Mouse (Mus musculus) urinary bladder, postnatal 36 days (tissue): ENCODE measurements around the gene Kpnb1.
"Not testable (repeated sequence)": the region's sequence is repeated elsewhere in the genome, so short reads cannot be mapped to it uniquely, and the experiment has no call there.

Source experiments
- DNase-seq, 2 experiments: peaks; one replicate each; pipeline ENCODE4 v3.0.0; 2022; ENCODE audit warnings: low spot score in 2 of 2, mixed read lengths in 1 of 2

Kpnb1 gene

DNA sequence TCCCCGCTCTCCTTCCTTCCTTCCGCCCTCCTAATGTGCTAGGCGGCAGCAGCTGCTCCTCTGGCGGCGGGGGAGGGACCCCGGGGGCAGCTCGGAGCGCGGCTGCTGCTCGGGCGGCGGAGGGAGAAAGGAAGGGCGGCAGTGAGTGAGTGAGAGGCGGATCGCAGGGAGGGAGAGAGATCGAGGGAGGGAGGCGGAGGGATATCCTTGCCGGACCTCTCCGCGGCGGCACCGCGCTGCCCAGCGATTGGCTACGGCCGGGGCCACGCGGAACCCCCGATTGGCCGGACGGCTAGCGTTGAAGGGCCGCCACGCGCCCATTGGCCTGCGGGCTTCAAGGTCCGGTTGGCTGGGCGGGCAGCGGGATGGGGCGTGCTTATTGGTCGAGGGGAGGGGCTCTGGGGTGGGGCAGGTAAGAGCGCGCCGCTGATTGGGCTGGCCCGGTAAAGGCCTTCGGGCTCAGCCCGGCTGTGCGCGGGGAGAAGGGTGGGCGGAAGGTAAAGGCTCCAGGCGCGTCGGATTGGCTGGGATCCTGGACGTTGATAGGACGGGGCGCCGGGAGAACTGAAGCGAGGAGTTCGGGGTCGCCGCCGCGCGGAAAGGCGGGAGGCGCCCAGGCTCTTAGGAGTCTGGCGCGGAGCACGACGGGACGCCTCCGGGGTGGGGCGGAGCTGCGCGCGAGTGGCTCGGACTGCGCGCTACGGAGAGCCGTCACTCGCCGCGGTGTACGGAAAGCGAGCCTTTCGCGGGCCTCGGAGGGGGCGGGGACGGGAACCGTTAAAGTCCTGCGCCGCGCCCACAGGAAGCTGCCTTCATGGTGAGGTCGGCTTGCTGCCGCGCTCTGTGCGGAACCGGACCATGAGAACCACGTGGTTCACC, at the start of gene Kpnb1:
Gene Kpnb1 (minus strand): TSS at position 118 of the 879 bp plus-strand sequence.
- DNase-seq, result peak; percentile 93 to 99

DNA sequence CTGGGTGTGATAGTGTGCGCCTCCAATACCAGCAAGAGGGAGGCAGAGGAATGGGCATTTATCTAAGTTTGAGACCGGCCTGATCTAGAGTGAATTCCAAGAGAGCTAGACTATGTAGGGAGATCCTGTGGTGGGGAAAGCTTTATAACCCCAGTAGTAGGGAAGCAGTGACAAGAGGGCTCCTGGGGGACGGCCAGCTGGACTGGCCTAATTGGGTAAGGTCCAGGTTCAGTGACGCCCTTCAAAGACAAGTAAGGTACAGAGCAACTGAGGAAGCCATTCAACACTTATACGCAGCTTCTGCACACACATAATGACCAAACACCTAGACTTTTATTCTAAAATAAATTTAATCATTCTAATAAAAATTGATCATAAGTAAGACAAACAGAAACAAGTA, 44.8 kb upstream of the Kpnb1 start:
- peak in 1 of 2 experiments; percentile 10 for DNase-seq

GRCm38 (mm10) chr11:97229396-97229795, 41.7 kb upstream of the Kpnb1 start:
- DNase-seq, result no peak

DNA sequence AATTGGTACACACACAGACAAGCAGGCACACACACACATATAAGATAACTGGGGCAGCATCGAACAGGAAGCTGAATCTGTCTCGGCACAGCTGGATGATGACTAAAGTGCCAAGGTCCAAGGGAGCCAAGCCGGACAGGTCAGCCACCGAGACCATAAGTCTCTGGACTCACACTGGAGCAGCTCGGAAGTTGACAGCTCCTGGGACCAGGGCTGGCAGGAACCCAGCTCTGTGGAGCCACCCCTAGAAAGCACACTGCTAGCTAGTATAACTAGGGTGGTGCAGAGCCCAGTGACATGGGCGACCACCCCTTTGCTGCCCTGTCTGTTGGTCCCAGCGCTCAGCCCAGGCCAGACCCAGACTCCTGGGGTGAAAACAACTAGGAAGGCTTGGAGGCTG, 41.3 kb upstream of the Kpnb1 start:
- DNase-seq, result no peak

- no peak for DNase-seq
Observed at GRCm38 (mm10) chr11:97226131-97226530, 38.5 kb upstream of the Kpnb1 start.

DNA sequence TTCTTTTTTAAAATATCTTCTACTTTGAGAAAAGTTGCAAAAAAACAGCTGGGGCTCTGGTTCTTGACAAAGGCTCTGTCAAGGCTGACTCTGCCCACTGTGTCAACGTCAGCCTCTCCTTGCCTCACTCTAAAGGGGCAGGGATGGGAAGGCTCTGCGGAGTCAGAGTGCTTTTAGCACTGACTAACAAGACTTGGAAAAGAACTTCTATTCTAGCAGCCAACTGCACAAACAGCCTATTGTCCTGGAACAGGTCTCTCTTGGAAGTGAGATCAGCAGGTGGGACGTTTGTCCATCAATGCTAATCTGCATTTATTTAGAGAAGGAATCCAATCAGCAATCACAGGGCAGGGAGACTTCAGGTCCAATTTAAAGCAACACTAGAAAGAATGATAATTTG, 35.8 kb upstream of the Kpnb1 start:
- no peak for DNase-seq

DNA sequence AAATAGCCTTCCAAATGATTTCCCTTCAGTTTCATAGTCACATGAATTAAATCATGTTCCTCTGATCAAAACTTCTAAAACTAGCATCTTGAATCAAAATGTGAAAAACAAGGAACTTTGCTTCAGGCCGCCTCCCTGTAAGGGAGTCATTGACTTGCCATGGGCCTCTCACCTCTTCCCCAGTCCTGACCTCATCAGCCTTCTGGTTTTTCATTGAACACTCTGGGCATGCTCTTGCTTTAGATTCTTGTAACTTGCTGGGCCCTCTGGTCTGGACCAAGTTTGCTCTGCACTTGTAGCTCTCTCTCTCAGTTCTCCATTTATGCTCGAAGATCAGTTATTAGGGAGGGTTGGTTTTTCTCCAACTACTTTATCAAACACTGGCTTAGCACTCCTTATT, 33.9 kb upstream of the Kpnb1 start:
- DNase-seq, result no peak

- DNase-seq, result no peak
Observed at GRCm38 (mm10) chr11:97220211-97220610, 32.5 kb upstream of the Kpnb1 start.

DNA sequence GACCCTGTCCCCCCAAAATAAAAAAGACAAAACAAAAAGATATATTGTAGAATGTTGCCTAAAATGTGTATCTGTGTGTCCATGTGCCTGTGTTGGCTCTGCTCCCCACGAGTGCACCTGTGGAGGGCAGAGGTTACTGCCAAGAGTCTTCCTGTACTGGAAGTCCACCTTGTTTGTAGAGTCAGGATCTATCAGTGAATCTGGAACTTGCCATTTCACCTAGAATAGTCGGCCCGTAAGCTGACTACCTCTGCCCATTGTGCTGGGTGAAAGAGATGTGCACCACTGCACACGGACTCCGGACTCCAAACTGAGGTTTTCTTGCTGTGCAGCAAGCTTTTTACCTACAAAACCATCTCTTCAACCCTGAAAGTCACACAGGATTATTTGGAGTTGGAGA, 26.7 kb upstream of the Kpnb1 start:
- no peak for DNase-seq

GRCm38 (mm10) chr11:97210728-97211400, 23.2 kb upstream of the Kpnb1 start:
- DNase-seq, result no peak

DNA sequence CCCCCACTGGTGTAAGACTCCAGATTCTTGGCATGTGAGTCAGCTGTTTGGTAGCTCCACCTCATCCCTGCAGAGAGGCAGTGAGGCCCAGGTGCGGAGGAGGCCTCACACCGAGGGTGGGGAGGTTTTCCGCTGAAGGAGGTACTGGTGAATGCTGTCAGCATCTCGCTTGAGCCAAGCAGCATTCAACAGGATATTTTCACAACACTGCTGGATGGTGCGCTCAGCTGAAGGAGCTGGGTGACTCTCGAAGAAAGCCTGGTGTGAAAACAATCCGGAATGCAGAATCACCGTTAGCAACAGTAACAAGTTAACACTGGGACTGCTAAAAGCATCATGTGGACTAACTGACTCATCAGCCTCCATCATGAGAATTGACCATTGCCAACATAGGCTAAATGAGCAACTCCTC, 19.3 kb upstream of the Kpnb1 start:
- DNase-seq, result peak in 1 of 2 experiments; percentile 37

DNA sequence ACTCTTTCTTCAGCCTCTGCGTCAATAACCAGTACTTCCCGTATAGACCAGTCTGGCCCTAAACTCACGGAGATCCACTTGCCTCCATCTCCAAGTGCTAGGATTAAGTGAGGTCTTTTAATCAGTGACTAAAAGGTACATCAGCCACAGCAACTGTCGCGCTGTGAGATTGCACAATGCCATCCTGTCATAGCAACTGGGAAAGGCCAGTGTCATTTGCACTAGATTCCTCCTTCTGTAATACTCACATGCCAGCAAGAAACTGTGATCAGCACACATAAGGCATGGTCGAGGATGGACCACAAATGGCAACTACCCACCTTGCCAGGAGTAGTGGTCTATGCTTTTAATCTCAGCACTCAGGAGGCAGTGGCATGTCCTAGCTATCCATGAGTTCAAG, 11.8 kb upstream of the Kpnb1 start:
- DNase-seq, result no peak

DNA sequence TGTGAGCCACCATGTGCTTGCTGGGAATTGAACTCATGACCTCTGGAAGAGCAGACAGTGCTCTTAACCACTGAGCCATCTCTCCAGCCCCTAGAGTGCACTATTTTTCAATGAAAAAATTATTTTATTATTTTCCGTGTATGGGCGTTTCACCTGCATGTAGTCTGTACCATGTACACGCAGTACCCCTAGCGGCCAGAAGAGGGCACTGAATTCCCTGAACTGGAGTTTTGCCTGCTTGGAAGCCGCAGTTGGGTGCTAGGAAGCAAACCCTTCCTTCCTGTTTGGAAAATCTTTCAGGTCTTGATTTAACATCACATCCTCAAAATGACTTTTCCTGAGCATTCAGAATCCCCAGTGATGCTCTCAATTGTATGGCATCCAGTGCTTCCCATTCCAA, 10.9 kb upstream of the Kpnb1 start:
- DNase-seq, result peak; percentile 27 to 36

GRCm38 (mm10) chr11:97197021-97197420, 9.3 kb upstream of the Kpnb1 start:
- DNase-seq, result no peak

GRCm38 (mm10) chr11:97196541-97196940, 8.9 kb upstream of the Kpnb1 start:
- no peak for DNase-seq

- DNase-seq, result no peak
Observed at GRCm38 (mm10) chr11:97192621-97192951, 4.9 kb upstream of the Kpnb1 start.

DNA sequence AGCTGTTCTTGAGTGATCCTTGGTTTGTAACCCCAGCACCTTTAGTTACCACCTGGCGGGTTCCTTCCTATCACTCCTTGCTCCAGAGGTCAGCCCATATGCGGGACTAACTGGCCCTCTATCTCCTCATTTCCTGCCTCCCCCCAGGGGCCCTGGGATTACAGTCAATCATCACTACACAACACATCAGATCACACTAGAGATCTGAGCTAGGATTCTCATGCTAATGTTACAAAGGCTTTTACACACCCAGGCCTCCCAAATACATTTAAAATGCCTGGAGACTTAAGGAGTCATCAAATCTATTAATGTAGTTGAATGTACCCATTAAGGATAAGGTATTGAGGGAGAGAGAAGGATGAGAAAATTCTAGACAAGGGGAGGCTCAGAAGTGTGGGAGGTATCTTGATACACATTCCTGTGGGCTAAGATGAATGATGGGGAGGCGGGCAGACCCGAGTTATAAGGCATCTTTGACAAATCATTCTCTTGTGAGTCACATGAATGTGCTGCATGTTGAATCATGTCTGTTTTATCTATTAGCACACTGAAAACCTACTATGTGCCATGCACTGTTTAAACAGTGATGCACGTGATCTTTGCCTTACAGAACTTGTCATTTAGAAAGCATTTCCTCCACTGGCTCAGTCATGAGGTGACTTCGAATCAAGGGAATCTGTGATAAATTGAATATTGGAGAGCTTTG, 4.4 kb upstream of the Kpnb1 start:
- DNase-seq, result no peak

- DNase-seq, result no peak
Observed at GRCm38 (mm10) chr11:97190992-97191391, 3.3 kb upstream of the Kpnb1 start.

DNA sequence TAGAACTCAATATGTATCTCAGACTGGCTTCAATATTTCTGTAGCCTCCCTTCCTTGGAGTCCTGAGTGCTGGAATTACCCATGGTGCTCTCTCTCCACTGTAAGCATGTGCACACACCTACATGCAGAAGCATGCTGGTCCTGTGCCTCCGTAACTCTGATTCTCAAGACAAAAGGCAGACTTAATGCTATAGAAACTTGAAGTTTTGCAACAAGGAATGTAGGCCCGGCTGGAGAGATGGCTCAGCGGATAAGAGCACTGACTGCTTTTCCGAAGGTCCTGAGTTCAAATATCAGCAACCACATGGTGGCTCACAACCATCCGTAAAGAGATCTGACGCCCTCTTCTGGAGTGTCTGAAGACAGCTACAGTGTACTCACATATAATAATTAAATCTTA, 2.0 kb upstream of the Kpnb1 start:
- not testable (repeated sequence) for DNase-seq

GRCm38 (mm10) chr11:97189231-97189630, 1.6 kb upstream of the Kpnb1 start:
- DNase-seq, result no peak

DNA sequence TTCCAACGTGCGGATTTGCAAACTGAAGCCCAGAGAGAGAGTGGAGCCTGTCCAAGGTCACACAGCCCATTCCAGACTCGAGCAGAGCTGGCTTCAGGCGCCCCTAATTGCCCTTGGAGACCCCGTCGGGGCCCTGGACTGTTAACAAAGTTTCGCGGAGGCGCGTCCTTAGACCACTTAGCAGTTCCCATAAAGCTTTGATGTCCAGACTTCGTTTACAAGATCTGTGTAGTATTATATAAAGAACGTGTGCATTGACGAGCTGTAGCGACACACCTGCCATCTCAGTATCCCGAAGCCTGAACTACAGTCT, 918 bp upstream of the Kpnb1 start:
- no peak for DNase-seq

DNA sequence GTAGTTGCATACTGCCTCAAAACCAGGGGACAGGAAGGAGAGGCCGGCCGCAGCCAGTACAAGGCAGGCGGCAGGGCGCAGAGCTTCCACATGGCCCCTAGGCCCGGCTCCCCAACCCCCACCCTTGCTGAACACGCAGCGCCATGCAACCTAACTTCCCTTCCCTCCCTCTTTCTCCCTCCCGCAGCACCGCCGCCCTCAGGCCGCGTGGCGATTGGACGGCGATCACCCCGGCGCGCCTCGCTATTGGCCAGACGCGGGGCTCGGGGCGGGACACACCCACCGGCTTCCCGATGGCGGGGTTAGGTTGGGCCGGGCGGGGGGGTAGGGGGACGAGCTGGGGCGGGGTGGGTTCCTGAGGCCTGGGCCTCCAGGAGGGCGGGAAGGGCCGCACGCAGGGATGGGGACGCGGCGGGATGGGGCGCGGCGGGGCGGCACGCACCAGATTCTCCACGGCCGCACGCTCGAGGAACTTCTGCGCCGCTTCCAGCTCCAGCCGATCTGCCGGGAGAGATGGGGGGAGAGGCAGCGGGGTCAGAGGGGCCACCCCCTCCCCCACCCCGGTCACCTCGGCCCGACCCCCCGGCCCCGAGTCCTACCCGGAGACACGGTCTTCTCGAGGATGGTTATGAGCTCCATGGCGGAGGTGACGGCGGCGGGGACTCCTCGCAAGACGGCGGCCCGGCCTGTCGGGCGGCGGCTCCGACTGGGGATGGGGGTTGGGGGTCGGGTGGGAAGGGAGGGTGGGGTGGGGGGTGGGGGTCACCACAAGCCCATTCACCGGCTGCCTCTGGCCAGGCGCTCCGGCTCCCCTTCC, 526 bp downstream of the Kpnb1 start:
- DNase-seq, result peak; percentile 95 to 97
